Mouse (Mus musculus) heart, embryonic 14.5 days (tissue): ENCODE data around the gene Cntnap5a. TPM values are rescaled to one million over a fixed set of nuclear protein-coding genes. Genes with fewer than 3 reads are reported as not detected.

Experiments used
- ATAC-seq: fragments of 200-750 bp; cut with Nextera tagmentation; 2 replicates; pipeline ENCODE4 v1.8.0; 2017; ENCODE audit warnings: low read depth, moderate TSS enrichment; ENCODE audit not compliant: insufficient number of reproducible peaks, insufficient read depth, low FRiP score
- H3K27ac ChIP-seq, 2 experiments: fragments of 200-500 bp in 1 of 2; fragments of 300-500 bp in 1 of 2; sonication (generic) in 1 of 2; replicated peaks in 1 of 2; 2 replicates each; pipeline ENCODE4 v1.5.1; 2012 to 2014; ENCODE audit warnings: low read depth in 2 of 2, low read length in 2 of 2, control low read depth in 1 of 2, mild to moderate bottlenecking in 1 of 2, mixed read lengths in 1 of 2; ENCODE audit not compliant: control insufficient read depth in 1 of 2, insufficient read depth in 1 of 2
- H3K27me3 ChIP-seq: fragments of 300-500 bp; sonication (generic); 2 replicates; pipeline ENCODE4 v1.6.1; 2014; ENCODE audit warnings: mild to moderate bottlenecking, low read length, control low read depth; ENCODE audit not compliant: control insufficient read depth, insufficient read depth
- H3K36me3 ChIP-seq: fragments of 300-500 bp; sonication (generic); 2 replicates; pipeline ENCODE4 v1.6.1; 2014; ENCODE audit warnings: mild to moderate bottlenecking, control low read depth, low read length, mixed read lengths; ENCODE audit not compliant: control insufficient read depth, insufficient read depth
- H3K4me1 ChIP-seq, 2 experiments: fragments of 200-500 bp in 1 of 2; fragments of 300-500 bp in 1 of 2; sonication (generic) in 1 of 2; 2 replicates each; pipeline ENCODE4 v1.6.1; 2012 to 2014; ENCODE audit warnings: low read length in 2 of 2, control low read depth in 1 of 2, mixed read lengths in 1 of 2; ENCODE audit not compliant: control insufficient read depth in 2 of 2, insufficient read depth in 2 of 2
- H3K4me2 ChIP-seq: fragments of 300-500 bp; sonication (generic); 2 replicates; pipeline ENCODE4 v1.6.1; 2014; ENCODE audit warnings: mild to moderate bottlenecking, low read length
- H3K4me3 ChIP-seq, 2 experiments: fragments of 200-500 bp in 1 of 2; fragments of 300-500 bp in 1 of 2; sonication (generic) in 1 of 2; 2 replicates each; pipeline ENCODE4 v1.5.1; 2012 to 2014; ENCODE audit warnings: low read length in 2 of 2, mild to moderate bottlenecking in 2 of 2, control low read depth in 1 of 2, low read depth in 1 of 2, moderate library complexity in 1 of 2; ENCODE audit not compliant: control insufficient read depth in 1 of 2, insufficient read depth in 1 of 2
- H3K9ac ChIP-seq: fragments of 300-500 bp; sonication (generic); 2 replicates; pipeline ENCODE4 v1.6.1; 2014; ENCODE audit warnings: mild to moderate bottlenecking, low read length
- H3K9me3 ChIP-seq: fragments of 300-500 bp; sonication (generic); 2 replicates; pipeline ENCODE4 v1.6.1; 2016; ENCODE audit warnings: low read length, control low read depth; ENCODE audit not compliant: control insufficient read depth
- WGBS: fragments of 180-500 bp; shearing (Covaris S2); extraction: QIAGEN DNeasy Blood & Tissue Kit; methylation state at CpG from one replicate; pipeline ENCODE4 v1.1.7; 2014; 5-methylcytosine and 5-hydroxymethylcytosine counted together
- polyA plus RNA-seq: library from polyadenylated mRNA; unstranded; fragments of >200 nt; fragmentation: Nextera tagmentation; extraction: Ambion mirVana; gene quantifications from 2 replicates; pipeline ENCODE4 v1.2.1, GENCODE M21; 2014

The Cntnap5a gene
- polyA plus RNA-seq, 1 experiment from 2014 or later: not detected

DNA sequence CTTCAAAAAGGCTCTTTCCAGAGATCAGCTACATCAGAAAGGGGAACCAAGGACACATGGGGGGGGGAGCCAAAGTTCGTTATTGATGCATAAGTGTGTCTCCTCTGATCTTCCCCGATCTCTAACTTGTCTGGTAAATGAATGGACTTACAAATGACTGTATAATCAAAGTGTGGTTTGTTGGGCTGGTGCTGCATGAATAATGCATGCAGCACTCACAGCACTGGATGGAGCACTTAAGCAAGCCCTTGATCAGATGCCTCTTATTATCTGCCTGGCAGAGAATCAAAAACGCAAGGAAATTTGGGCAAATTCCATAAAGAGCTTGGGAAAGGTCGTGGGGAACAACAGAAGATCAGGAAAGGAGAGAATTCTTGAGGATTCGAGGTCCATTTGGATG lies 100.2 kb downstream of the Cntnap5a start:
- H3K27me3 ChIP-seq: no peaks in the 10 kb centered on the region
- no peak for ATAC-seq
- H3K4me3 ChIP-seq: no peak overlapping the region
- no peak overlapping the region for H3K4me2 ChIP-seq
- no peak overlapping the region for H3K9ac ChIP-seq
- H3K27ac ChIP-seq: no peak overlapping the region
- H3K9me3 ChIP-seq: no peaks in the 10 kb centered on the region
- no peaks in the 10 kb centered on the region for H3K4me1 ChIP-seq
- 62% methylated on average over 5 of the region's 5 CpGs for WGBS
- H3K36me3 ChIP-seq: no peaks in the 10 kb centered on the region

DNA sequence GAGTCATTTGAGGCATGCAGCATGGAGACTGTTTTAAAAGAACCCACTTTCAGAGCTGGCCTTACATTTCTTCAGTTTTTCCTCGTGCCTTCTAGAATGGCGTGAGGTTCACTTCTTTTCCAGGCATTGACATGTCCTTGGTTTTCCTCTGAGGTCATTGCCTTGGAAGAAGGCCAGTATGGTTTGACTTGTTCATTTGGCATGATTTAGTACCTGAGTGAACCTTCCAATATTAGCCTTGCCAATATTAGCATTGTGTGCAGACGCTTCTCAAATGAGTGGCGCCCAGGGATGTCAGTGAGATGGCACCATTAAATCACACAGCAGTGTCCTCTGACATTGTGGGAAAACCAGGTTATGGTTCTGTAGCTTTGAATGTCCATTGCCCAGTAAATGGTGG lies 158.0 kb downstream of the Cntnap5a start:
- 71% methylated on average over 4 of the region's 4 CpGs for WGBS
- ATAC-seq: no peak

DNA sequence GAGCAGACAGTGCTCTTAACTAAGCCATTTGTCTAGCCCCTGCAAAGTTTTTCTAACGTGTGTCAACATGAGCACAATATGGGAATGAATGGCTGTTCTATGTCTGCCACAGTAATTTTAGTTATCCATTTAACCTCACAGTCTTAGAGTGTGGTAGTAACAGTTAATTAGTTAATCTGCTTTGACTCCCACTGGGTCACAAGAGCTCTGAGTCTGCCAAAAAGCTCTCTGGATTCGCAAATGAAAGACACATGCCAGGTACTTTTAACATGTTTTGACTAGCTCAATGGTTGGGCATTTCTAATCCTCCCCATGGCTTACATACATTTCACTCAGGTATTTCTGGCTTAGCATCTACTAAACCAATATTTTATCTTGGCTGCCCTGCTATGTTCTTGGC lies 163.0 kb downstream of the Cntnap5a start:
- Histone ChIP-seq H3K36me3 (no peaks in the 10 kb centered on the region), H3K9me3 (no peaks in the 10 kb centered on the region), H3K27me3 (no peaks in the 10 kb centered on the region), H3K4me3 (no peak overlapping the region), H3K4me2 (no peak overlapping the region), H3K27ac (no peak overlapping the region), H3K4me1 (peaks cover 0 to 10% of the 10 kb centered on the region in 2 experiments; a peak in 1 of 4 replicates), H3K9ac (no peak overlapping the region)
- WGBS: 43% methylated on average over 2 of the region's 2 CpGs
- ATAC-seq: no peak

More for the DNA sequence above, 158.0 kb downstream of the Cntnap5a start:
- H3K4me1 ChIP-seq: peaks cover 0 to 13% of the 10 kb centered on the region in 2 experiments; a peak in 1 of 4 replicates
- H3K27me3 ChIP-seq: no peaks in the 10 kb centered on the region
- no peaks in the 10 kb centered on the region for H3K9me3 ChIP-seq
- no peaks in the 10 kb centered on the region for H3K36me3 ChIP-seq
- no peak overlapping the region for H3K4me2 ChIP-seq
- H3K9ac ChIP-seq: no peak overlapping the region
- H3K27ac ChIP-seq: no peak overlapping the region
- no peak overlapping the region for H3K4me3 ChIP-seq

DNA sequence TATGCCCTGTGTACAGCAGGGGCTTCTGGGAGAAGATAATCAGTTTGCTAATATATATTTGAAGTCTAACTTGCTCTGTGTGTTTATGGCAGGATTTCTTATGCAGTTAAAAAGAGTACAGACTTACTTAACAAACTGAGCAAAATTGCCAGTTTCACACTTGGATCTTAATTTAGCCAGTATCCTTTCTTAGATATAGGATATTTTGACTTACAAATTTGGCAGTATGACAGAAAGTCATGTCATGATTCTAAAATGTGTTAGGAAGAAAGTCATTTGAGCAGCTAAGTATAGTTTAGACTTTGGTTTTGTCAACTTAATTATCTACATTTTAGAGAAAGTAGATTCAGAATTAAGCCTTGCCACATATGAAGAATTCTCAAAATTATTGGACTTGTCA lies 167.7 kb downstream of the Cntnap5a start:
- Histone ChIP-seq H3K9me3 (no peaks in the 10 kb centered on the region), H3K27ac (no peak overlapping the region), H3K36me3 (no peaks in the 10 kb centered on the region), H3K4me3 (no peak overlapping the region), H3K4me1 (no peaks in the 10 kb centered on the region), H3K27me3 (no peaks in the 10 kb centered on the region), H3K9ac (no peak overlapping the region), H3K4me2 (no peak overlapping the region)
- ATAC-seq: no peak

DNA sequence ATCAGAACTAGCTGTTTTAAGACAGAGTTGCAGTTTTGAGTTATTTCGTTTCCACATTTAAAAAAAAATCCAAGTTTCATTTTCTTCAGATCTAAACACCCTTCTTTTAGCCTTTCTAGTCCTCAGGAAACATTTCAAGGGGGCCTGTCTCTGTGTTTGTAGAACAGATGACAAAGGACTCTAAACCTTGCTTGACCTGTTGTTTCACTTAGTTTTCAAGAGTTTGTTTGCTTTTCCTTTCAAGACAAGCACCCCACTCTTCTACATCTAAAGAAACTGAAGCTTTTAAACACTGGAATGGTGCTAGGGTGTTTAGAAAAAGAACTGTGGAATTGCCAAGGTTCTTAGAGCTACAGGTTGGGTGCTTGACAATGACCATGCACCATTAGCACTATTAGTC lies 233.8 kb downstream of the Cntnap5a start:
- Histone ChIP-seq H3K4me2 (no peak overlapping the region), H3K27me3 (no peaks in the 10 kb centered on the region), H3K27ac (no peak overlapping the region), H3K36me3 (no peaks in the 10 kb centered on the region), H3K9ac (no peak overlapping the region), H3K9me3 (peaks cover 9% of the 10 kb centered on the region), H3K4me3 (no peak overlapping the region), H3K4me1 (no peaks in the 10 kb centered on the region)
- WGBS: 61% methylated on average over 1 of the region's 1 CpGs
- ATAC-seq: no peak

DNA sequence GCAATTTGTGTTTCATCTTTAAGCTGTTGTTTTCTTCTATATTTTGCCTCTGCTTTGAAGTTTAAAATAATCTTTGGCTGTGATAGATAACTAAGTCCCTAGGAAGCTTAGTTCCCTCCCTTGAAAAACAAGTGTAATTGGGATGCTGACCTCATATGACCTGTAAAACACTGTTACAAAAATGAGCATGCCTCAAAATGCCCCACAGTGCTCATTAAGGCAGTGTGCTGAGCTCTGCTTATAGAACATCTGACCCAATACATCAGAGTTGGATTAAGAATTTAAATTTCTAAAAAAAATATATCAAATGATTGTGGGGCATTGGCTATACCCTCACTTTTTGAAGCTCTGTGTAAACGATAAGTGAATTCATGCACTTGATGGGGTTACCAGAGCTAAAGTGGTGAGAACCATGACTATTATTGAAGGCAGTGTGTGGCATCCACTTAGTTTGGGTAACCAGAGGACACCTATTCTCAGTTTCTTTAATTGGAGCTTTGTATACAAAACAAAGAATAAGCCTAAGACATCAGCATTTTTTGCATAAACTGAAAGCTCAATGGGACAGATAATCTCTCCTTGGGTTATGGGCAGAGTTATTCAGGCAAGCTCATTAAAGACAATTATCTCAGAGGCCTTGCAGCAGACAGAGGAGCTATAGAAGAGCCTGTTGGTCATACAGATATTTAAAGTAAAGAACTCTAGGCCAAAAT lies 241.6 kb downstream of the Cntnap5a start:
- H3K4me3 ChIP-seq: no peak overlapping the region
- no peaks in the 10 kb centered on the region for H3K36me3 ChIP-seq
- H3K9me3 ChIP-seq: no peaks in the 10 kb centered on the region
- 0 out of 4 replicates have a peak, but pooled peaks cover 0 to 2% of the 10 kb centered on the region in 2 experiments for H3K4me1 ChIP-seq
- H3K9ac ChIP-seq: no peak overlapping the region
- no peaks in the 10 kb centered on the region for H3K27me3 ChIP-seq
- no peak overlapping the region for H3K4me2 ChIP-seq
- H3K27ac ChIP-seq: no peak overlapping the region
- ATAC-seq: no peak
- WGBS: 87% methylated on average over 1 of the region's 1 CpGs

DNA sequence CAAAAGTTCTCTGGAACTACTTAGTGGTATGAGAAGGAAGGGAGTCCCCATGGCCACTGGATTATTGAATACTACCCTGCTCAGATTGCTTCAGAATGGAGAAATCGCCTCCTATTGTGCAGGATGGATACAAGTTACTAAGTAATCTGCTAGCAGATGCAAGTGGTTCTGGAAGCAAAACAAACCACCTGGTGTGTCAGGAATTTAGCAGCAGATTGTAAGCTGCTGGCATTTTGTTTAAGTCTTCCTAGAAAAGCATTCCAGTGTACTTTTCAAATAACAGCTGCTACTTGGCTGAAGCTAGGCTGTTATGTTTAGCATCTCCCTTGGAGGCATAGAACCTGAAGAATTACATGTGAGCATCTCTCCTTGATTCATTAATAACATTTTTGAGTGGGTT lies 247.5 kb downstream of the Cntnap5a start:
- Histone ChIP-seq H3K27me3 (no peaks in the 10 kb centered on the region), H3K9ac (no peak overlapping the region), H3K4me1 (0 out of 4 replicates have a peak, but pooled peaks cover 0 to 3% of the 10 kb centered on the region in 2 experiments), H3K9me3 (no peaks in the 10 kb centered on the region), H3K36me3 (no peaks in the 10 kb centered on the region), H3K4me3 (no peak overlapping the region), H3K4me2 (no peak overlapping the region), H3K27ac (no peak overlapping the region)
- ATAC-seq: no peak
- WGBS: 43% methylated on average over 1 of the region's 1 CpGs

DNA sequence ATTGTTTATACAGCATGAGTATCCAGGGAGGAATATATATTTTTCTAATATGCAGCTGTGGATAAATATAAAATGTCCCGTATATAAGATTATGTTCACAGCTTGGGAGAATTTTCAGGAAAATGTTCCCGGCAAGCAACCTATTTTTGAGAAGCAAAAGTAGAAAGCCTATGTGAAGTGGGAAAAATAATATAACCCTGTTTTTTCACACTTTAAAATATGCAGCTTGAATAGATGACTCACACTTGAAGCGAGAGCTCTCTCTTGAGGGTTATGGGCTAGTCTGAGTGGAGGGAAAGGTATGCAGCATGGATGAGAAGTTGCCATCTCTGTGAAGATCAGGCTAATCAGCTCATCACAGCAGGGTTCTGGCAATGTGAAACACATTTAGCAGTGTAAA lies 261.3 kb downstream of the Cntnap5a start:
- Histone ChIP-seq H3K4me3 (no peak overlapping the region), H3K27me3 (no peaks in the 10 kb centered on the region), H3K9me3 (no peaks in the 10 kb centered on the region), H3K4me2 (no peak overlapping the region), H3K9ac (no peak overlapping the region), H3K4me1 (no peaks in the 10 kb centered on the region), H3K27ac (no peak overlapping the region), H3K36me3 (no peaks in the 10 kb centered on the region)
- ATAC-seq: no peak
- 79% methylated on average over 3 of the region's 3 CpGs for WGBS
